Mouse (Mus musculus) CD4-positive, CD25-positive, alpha-beta regulatory T cell, adult 2 months (primary cell): ENCODE data around the gene Calcb.

ENCODE experiments used
- DNase-seq: peaks from one replicate; pipeline ENCODE4 v3.0.0-alpha.2; 2012; ENCODE audit warnings: low read depth, low spot score

The Calcb gene

GRCm38 (mm10) chr7:114753471-114753870 is 35.0 kb downstream of the Calcb start:
- no peak for DNase-seq

GRCm38 (mm10) chr7:114754196-114754595 is 35.8 kb downstream of the Calcb start:
- no peak for DNase-seq

- DNase-seq = no peak
Measured at GRCm38 (mm10) chr7:114754626-114755025, 36.2 kb downstream of the Calcb start.

- no peak for DNase-seq
Measured at GRCm38 (mm10) chr7:114762660-114763059, 44.2 kb downstream of the Calcb start.

- DNase-seq = no peak
Measured at GRCm38 (mm10) chr7:114765273-114765672, 46.8 kb downstream of the Calcb start.

- DNase-seq = no peak
Measured at GRCm38 (mm10) chr7:114766523-114766922, 48.1 kb downstream of the Calcb start.

- DNase-seq = no peak
Measured at GRCm38 (mm10) chr7:114768516-114768915, 50.1 kb downstream of the Calcb start.

- no peak for DNase-seq
Measured at GRCm38 (mm10) chr7:114769041-114769440, 50.6 kb downstream of the Calcb start.

- no peak for DNase-seq
Measured at GRCm38 (mm10) chr7:114770586-114770985, 52.1 kb downstream of the Calcb start.

- DNase-seq = no peak
Measured at GRCm38 (mm10) chr7:114771801-114772200, 53.4 kb downstream of the Calcb start.
